Mouse (Mus musculus): ENCODE data around the gene Tnks1bp1. TPM values are rescaled to one million over a fixed set of nuclear protein-coding genes. Genes with fewer than 3 reads are reported as not detected.

Tnks1bp1 gene
- total RNA-seq, 2 experiments from 2014 or later: 112 to 123 TPM

DNA sequence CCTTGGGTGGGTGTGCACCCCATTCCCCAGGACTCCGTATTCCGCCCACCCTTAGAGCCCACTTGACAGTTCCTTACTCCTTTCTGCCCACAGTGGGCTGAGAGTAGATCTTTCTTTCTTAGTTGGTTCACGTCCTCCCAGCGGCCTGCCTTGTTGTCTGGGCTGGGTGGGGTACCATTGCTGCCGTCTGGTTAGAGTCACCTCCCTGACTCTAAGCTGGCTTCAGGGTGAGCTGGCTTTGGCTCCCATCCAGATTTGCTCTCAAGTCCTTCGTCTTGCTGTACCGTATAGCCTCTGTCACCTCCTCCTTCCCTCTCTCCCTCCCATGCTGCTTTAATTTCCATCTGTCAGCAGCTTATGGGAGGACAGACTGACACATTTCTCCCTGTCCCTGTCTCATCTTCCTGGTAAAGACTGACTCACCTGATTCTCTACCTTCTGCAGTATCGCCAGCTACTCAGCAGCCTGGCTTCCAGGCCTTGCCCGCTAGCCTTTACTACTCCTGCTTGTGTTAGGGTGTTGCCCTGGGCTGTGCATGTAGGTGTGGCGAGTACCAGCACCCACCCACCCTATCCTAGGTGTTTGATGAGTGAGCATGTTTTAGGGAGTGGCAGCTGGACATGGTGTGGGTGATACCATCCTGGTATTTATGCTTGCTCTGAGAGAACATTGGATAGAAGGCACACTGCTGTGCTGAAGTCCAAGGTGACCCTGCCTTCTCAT is 20.2 kb downstream of the Tnks1bp1 start:
- DNase-seq (ENCODE audit: low spot score in 2 of 2): peak in 1 of 2 experiments; percentile 39
- intact Hi-C loops (cut with DNase I): no loop called here

DNA sequence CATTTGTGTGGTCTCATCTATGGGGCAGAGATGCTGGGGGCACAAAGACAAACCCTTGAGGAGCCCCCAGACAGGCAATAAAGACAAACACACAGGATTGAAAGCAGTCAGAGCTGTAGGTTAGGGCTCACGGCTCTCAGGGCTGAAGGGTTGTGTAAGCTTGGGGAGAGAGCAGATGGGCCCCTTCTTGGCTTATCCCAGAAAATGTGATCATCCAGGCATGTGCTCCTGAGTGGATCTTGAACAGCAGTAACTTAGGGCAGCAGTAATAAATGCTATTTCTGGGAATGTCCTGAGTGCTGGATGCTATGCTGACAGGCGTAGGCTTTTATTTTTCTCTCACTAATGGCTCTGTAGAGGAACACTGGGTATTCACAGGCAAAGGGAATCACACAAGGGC is 20.8 kb downstream of the Tnks1bp1 start:
- intact Hi-C loops (cut with DNase I): no loop called here
- DNase-seq (ENCODE audit: low spot score in 2 of 2): no peak

GRCm38 (mm10) chr2:85070086-85070485 is 22.3 kb downstream of the Tnks1bp1 start:
- intact Hi-C loops (cut with DNase I): no loop called here
- DNase-seq (ENCODE audit: low spot score in 2 of 2): no peak

DNA sequence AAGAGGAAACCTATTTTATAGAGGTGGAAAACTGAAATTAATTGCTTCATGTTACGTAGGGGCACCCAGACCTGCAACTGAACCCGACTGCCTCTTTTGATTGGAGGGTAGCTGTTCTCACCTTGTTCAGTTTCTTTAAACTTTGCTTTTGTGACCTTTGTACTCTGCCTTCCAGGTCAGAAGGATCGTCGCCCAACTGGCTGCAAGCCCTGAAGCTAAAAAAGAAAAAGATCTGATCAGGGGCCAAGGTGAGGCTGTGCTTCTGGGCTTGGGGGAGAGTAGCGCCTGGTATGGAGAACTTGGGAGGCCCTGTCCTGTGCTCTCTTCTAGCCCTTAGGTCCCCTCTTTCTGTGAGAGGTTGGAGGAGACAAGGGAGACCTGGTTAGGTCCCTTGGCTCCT is 24.1 kb downstream of the Tnks1bp1 start:
- intact Hi-C loops (cut with DNase I): no loop called here
- DNase-seq (ENCODE audit: low spot score in 2 of 2): no peak

DNA sequence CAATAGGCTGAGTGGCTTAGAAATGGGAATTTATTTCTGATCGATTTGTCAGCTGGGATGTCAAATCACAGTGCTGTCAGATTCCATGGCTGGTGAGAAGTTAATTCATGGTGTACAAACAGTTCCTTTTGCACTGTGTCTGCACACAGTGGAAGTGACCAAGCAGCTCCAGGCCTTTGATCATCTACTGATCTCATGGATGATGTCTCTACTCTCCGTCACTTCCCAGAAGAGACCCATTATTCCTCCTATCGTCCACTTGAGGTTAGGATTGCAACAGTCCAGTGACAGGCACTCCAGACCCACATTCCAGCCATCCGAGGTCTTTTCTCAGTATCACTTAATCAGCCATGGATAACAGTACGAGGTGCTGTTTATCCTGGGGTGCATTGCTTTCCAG is 25.9 kb downstream of the Tnks1bp1 start:
- DNase-seq (ENCODE audit: low spot score in 2 of 2): no peak
- intact Hi-C loops (cut with DNase I): no loop called here

DNA sequence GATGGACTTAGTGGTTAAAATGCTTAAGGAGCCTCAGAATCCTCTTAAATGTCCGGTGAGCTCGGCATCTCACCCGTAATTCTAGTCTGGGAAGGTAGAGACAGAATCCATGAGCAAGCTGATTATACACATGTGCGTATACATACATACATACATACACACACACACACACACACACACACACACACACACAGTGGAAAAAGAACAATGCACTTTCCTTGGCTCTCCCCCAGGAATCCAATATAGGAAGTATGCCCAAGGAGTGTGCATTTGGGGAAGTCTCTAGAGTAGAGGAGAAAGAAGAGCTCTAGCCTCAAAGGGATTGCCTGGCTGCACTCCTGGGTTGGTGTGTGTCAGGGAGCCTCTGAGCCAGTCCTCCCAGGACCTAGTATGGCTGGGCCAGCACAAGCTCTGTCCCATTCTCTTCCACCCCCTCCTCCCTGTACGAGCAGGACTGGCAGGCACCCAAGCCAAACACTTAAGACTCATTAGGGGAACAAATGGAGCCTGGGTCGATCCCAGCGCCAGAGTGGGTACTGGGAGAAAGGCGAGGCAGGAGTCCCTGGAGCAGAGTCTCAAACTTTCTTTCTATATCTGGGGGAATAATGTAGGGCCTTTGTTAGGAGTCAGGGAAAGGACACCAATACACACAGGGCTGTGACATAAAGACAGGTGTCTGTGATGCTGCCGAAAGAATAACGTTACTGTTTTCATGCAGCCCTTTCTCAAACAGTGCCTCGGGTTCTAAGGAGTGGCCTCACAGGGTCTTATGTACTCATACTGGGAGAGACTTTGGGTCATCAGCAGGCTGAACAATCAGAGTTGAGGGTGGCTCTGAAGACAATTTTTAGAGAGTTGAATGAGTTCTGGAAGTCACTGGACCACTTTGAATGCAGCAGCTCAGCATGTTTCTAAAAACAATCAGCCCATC is 41.2 kb downstream of the Tnks1bp1 start:
- DNase-seq (ENCODE audit: low spot score in 2 of 2): no peak
- intact Hi-C loops (cut with DNase I): no loop called here

- no peak for DNase-seq (ENCODE audit: low spot score in 2 of 2)
Measured at GRCm38 (mm10) chr2:85091325-85091724, 43.5 kb downstream of the Tnks1bp1 start.

GRCm38 (mm10) chr2:85093376-85093775 is 45.6 kb downstream of the Tnks1bp1 start:
- DNase-seq (ENCODE audit: low spot score in 2 of 2): no peak
- intact Hi-C loops (cut with DNase I): no loop called here

More at GRCm38 (mm10) chr2:85091325-85091724, 43.5 kb downstream of the Tnks1bp1 start:
- intact Hi-C loops (cut with DNase I): no loop called here

DNA sequence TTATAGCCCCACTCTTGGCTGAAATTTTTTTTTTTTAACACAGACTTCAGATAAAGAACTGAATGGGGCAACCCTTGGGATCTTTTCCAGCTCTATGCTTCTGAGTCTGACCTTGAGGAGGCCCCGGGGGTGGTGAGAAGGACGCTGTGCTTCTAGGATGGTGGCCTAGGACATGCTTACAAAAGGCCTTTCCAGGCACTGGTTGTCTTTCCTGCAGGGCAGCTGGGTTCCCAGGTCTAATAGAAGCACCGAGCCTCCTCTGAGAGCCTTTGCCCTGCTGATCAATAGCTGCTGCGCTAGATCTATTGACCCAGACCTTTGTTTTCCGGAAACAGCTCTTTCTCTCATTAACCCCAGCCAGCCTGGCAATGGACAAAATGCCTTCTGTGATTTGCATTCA is 48.1 kb downstream of the Tnks1bp1 start:
- DNase-seq (ENCODE audit: low spot score in 2 of 2): no peak
- intact Hi-C loops (cut with DNase I): no loop called here

- intact Hi-C loops (cut with DNase I): no loop called here
- no peak for DNase-seq (ENCODE audit: low spot score in 2 of 2)
Measured at GRCm38 (mm10) chr2:85098014-85098413, 50.2 kb downstream of the Tnks1bp1 start.

GRCm38 (mm10) chr2:85098824-85099511 is 51.1 kb downstream of the Tnks1bp1 start:
- intact Hi-C loops (cut with DNase I): no loop called here
- DNase-seq (ENCODE audit: low spot score in 2 of 2): no peak

GRCm38 (mm10) chr2:85103201-85103600 is 55.4 kb downstream of the Tnks1bp1 start:
- intact Hi-C loops (cut with DNase I): no loop called here

GRCm38 (mm10) chr2:85105426-85106013 is 57.7 kb downstream of the Tnks1bp1 start:
- intact Hi-C loops (cut with DNase I): no loop called here
- no peak for DNase-seq (ENCODE audit: low spot score in 2 of 2)

More at GRCm38 (mm10) chr2:85103201-85103600, 55.4 kb downstream of the Tnks1bp1 start:
- no peak for DNase-seq (ENCODE audit: low spot score in 2 of 2)

DNA sequence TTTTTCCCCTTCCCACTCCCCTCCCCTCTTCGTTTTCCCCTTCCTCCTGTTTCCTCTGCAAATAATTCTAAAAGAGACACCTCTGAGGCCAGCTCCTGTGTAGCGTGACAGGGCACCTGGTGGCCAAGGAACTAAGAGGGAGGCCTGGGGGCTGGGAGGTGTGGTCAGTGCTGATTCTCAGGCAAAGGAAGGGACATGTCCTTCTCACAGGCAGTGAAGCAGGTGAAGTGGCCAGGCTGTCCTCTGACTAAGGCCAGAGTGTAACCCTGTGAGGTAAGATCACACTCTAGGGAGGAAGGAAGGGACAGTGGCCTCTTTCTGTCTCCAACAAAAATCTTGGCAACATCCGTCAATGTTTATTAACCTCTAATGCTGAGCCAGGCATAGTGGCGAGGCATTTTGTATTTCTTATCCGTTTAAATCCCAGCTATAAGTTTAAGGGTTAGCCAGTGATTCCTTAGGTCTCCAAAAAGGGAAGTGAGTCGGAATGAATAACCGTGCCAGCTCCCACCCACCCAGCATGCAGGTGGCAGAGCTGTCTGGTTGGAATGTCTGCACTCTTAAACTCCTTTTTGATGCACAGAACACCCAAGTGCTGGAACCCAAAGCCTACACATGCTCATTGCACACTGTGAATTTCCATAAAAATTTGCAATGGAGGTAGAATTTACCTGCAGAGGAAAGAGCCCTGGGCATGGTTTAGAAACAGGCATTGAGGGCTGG is 58.4 kb downstream of the Tnks1bp1 start:
- DNase-seq (ENCODE audit: low spot score in 2 of 2): peak in 1 of 2 experiments; percentile 44
- intact Hi-C loops (cut with DNase I): no loop called here

DNA sequence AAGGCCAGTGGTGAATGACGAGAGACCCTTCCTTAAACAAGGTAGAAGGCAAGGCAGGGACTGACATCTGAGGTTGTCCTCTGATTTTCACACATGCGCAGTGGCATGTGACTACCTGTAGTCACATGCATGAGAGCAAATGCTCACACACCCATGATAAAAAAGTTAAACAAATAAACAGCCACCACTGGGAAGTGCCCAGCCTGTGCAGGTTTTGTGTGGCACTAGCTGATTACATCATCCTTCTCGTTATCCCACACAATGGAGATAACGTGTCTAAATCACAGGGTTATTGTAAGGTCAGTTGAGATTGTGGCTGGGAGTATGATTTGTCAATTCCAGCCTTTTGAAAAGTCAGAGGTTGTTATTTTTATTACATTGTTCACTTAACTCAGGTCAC is 59.1 kb downstream of the Tnks1bp1 start:
- DNase-seq (ENCODE audit: low spot score in 2 of 2): no peak
- intact Hi-C loops (cut with DNase I): no loop called here

DNA sequence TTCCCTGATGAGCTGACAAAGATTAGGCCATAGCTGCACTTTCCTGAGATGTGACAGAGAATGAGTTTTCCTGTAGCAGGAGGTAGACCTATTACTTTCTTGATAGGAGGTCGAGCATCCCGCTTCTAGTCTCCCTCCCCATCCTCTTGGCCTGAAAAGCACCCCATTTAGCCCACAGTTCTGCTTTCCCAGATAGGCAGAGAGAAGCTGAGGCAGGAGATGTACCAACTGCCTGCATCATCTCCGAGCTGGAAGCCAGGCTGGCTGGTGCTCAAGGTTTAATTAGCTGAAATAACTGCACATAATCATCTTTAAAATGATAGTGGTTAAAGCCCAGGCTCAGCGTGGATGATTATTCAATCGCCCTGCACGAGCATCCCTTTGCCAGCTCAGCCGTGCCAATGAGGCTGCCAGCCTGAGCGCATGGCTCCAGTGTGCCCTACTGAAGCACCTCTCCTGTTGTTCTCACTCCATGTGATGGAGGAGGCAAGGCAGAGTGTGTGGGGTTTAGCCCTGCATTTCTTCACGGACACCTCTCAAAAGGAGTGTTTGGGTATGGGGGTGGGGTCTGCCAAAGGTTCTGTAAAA is 62.6 kb downstream of the Tnks1bp1 start:
- DNase-seq (ENCODE audit: low spot score in 2 of 2): no peak
- intact Hi-C loops (cut with DNase I): no loop called here
